In the genomic region with DNA sequence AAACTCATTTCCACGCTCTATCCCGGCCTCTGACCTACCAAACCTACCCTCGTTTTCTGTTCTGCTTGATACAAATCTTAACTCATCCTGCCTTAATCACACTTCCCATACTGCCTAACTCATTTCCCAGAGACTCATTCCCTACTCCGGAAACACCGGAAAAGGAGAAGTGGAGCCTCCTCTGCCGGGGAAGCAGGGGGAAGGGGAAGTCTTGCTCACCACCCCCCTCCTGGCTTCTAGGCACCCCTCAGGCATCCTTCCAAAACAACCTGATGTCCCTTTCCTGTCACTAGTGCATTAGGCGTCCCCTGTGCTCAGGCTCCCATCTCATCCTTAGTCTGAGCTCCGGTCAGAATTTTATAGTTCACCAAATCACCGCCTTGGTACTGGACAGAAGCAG, we compare ENCODE assay signal across 8 mouse cellular contexts. TPM values are rescaled to one million over a fixed set of nuclear protein-coding genes. Genes with fewer than 3 reads are reported as not detected.
DNase-seq lines count a peak whose midpoint lies in the region; ATAC-seq lines count a peak whose summit lies in the region.

No protein-coding gene starts in this region.

- H3K9ac ChIP-seq in kidney, embryonic 14.5 days (ENCODE audit: low read depth, low read length), result no peak overlapping the region; the same call in 1 of the 2 replicates
- H3K9ac ChIP-seq in midbrain, embryonic 13.5 days (replicated peaks), result no peak overlapping the region

- H3K4me2 ChIP-seq in kidney, embryonic 14.5 days (replicated peaks; ENCODE audit: low read depth, low read length), result peak overlapping the region; percentile 15; the same call in 1 of the 2 replicates
- H3K4me2 ChIP-seq in midbrain, embryonic 13.5 days (replicated peaks), result peak overlapping the region; percentile 25

- peaks cover 45% of the 10 kb centered on the region for H3K36me3 ChIP-seq in heart, embryonic 10.5 days
- peaks cover 9% of the 10 kb centered on the region for H3K36me3 ChIP-seq in kidney, embryonic 14.5 days (ENCODE audit: control insufficient read depth, insufficient read depth, low read length)
- H3K36me3 ChIP-seq in midbrain, embryonic 13.5 days, result 0 out of 2 replicates have a peak, but pooled peaks cover 2% of the 10 kb centered on the region

- DNase-seq in adrenal gland, adult 2 months, result peak; percentile 64
- no peak for DNase-seq in adrenal gland, postnatal 4 days (ENCODE audit: low spot score in 2 of 2)
- DNase-seq in heart, embryonic 10.5 days (ENCODE audit: low spot score), result no peak
- DNase-seq in cerebellum, postnatal 14 days, result no peak
- DNase-seq in cerebellum, adult 9-11 months, result no peak
- no peak for DNase-seq in layer of hippocampus, adult 9-10 months (ENCODE audit: low spot score)

- H3K4me1 ChIP-seq in heart, embryonic 10.5 days, result peaks cover 79% of the 10 kb centered on the region
- H3K4me1 ChIP-seq in kidney, embryonic 14.5 days (ENCODE audit: control insufficient read depth, insufficient read depth, low read length), result peaks cover 51% of the 10 kb centered on the region
- peaks cover 58% of the 10 kb centered on the region for H3K4me1 ChIP-seq in midbrain, embryonic 13.5 days (replicated peaks)

- peak overlapping the region; percentile 39 for H3K4me3 ChIP-seq in heart, embryonic 10.5 days
- H3K4me3 ChIP-seq in kidney, embryonic 14.5 days (ENCODE audit: low read length), result no peak overlapping the region
- no peak overlapping the region for H3K4me3 ChIP-seq in midbrain, embryonic 13.5 days (replicated peaks)

- ATAC-seq in kidney, embryonic 14.5 days (ENCODE audit: low FRiP score, low TSS enrichment), result no peak
- no peak for ATAC-seq in midbrain, embryonic 13.5 days

- peak overlapping the region; percentile 56; the same call in 1 of the 2 replicates for H3K27ac ChIP-seq in heart, embryonic 10.5 days
- H3K27ac ChIP-seq in kidney, embryonic 14.5 days (ENCODE audit: low read depth, low read length), result 0 out of 2 replicates have a peak overlapping the region, but pooled peaks have one; percentile 8
- H3K27ac ChIP-seq in midbrain, embryonic 13.5 days, result 0 out of 2 replicates have a peak overlapping the region, but pooled peaks have one; percentile 25

- 64% methylated on average over 9 of the region's 9 CpGs for WGBS in heart, embryonic 10.5 days
- 64% methylated on average over 9 of the region's 9 CpGs for WGBS in kidney, embryonic 14.5 days
- WGBS in midbrain, embryonic 13.5 days, result 74% methylated on average over 9 of the region's 9 CpGs

- H3K9me3 ChIP-seq in heart, embryonic 10.5 days, result no peaks in the 10 kb centered on the region
- no peaks in the 10 kb centered on the region for H3K9me3 ChIP-seq in kidney, embryonic 14.5 days (ENCODE audit: control insufficient read depth, low read length)
- no peaks in the 10 kb centered on the region for H3K9me3 ChIP-seq in midbrain, embryonic 13.5 days

- H3K27me3 ChIP-seq in heart, embryonic 10.5 days (ENCODE audit: insufficient read depth, poor library complexity, severe bottlenecking), result no peaks in the 10 kb centered on the region
- H3K27me3 ChIP-seq in kidney, embryonic 14.5 days (ENCODE audit: control insufficient read depth, insufficient read depth, low read length), result no peaks in the 10 kb centered on the region
- no peaks in the 10 kb centered on the region for H3K27me3 ChIP-seq in midbrain, embryonic 13.5 days

RNA-seq across cellular contexts. Expression of gene Clic4, which starts 5.6 kb away (rescaled TPM):
- 100 to 1,000 TPM in 1 of 2 experiments, 10 to 100 TPM in 1; 80.4 to 120 TPM for total RNA-seq in adrenal gland, adult 2 months (2021)
- 42.2 and 42.7 TPM in 2 replicates for polyA plus RNA-seq in adrenal gland, adult 2 months (2012; rRNA removed)
- total RNA-seq in adrenal gland, postnatal 4 days (2021), result 10 to 100 TPM; 83.9 to 96.2 TPM
- 263 and 343 TPM in 2 replicates for polyA plus RNA-seq in heart, embryonic 10.5 days (2016; fragmentation: Nextera tagmentation; extraction: Ambion mirVana)
- polyA plus RNA-seq in kidney, embryonic 14.5 days (2014; fragmentation: Nextera tagmentation; extraction: Ambion mirVana), result 68.5 and 132 TPM in 2 replicates
- polyA plus RNA-seq in midbrain, embryonic 13.5 days (2015; fragmentation: Nextera tagmentation; extraction: Ambion mirVana), result 95.1 and 108 TPM in 2 replicates
